Mouse (Mus musculus): ENCODE data around the gene Jun.

Gene Jun

GRCm38 (mm10) chr4:95025847-95026600 lies 26.0 kb downstream of the Jun start:
- no peak for DNase-seq (ENCODE audit: low spot score in 2 of 2)

GRCm38 (mm10) chr4:95023350-95023953 lies 28.6 kb downstream of the Jun start:
- peak in 1 of 2 experiments; percentile 12 for DNase-seq (ENCODE audit: low spot score in 2 of 2)

GRCm38 (mm10) chr4:95021649-95022637 lies 30.1 kb downstream of the Jun start:
- no peak for DNase-seq (ENCODE audit: low spot score in 2 of 2)

GRCm38 (mm10) chr4:95020201-95020600 lies 31.8 kb downstream of the Jun start:
- DNase-seq (ENCODE audit: low spot score in 2 of 2): no peak

GRCm38 (mm10) chr4:95018221-95018620 lies 33.8 kb downstream of the Jun start:
- DNase-seq (ENCODE audit: low spot score in 2 of 2): no peak

GRCm38 (mm10) chr4:95012706-95013105 lies 39.3 kb downstream of the Jun start:
- DNase-seq (ENCODE audit: low spot score in 2 of 2): no peak

GRCm38 (mm10) chr4:95012256-95012655 lies 39.8 kb downstream of the Jun start:
- DNase-seq (ENCODE audit: low spot score in 2 of 2): no peak

GRCm38 (mm10) chr4:95008175-95009057 lies 43.6 kb downstream of the Jun start:
- DNase-seq (ENCODE audit: low spot score in 2 of 2): peak; percentile 32 to 54

GRCm38 (mm10) chr4:95007759-95008158 lies 44.3 kb downstream of the Jun start:
- no peak for DNase-seq (ENCODE audit: low spot score in 2 of 2)

GRCm38 (mm10) chr4:95005251-95005830 lies 46.7 kb downstream of the Jun start:
- DNase-seq (ENCODE audit: low spot score in 2 of 2): no peak

GRCm38 (mm10) chr4:95001043-95001775 lies 50.8 kb downstream of the Jun start:
- peak in 1 of 2 experiments; percentile 30 for DNase-seq (ENCODE audit: low spot score in 2 of 2)

GRCm38 (mm10) chr4:95000147-95000546 lies 51.9 kb downstream of the Jun start:
- no peak for DNase-seq (ENCODE audit: low spot score in 2 of 2)

- no peak for DNase-seq (ENCODE audit: low spot score in 2 of 2)
Measured at GRCm38 (mm10) chr4:94999249-94999648, 52.8 kb downstream of the Jun start.

Data from right cerebral cortex, postnatal 36 days (tissue).